In genomic region chr5:20968963-20969362, GRCm38 (mm10) we compare ENCODE assay signal across 9 mouse cellular contexts. TPM values are rescaled to one million over a fixed set of nuclear protein-coding genes. Genes with fewer than 3 reads are reported as not detected.
DNase-seq lines count a peak whose midpoint lies in the region; ATAC-seq and TF ChIP-seq lines count a peak whose summit lies in the region.
"Had no signal": no experiment of that assay in that cellular context is flagged by ENCODE, and none has a peak within 500 bp of the region (broad histone marks: within the 10 kb centered on the region; RNA-seq: fewer than 3 reads in every experiment).

No protein-coding gene starts in this region.

- intact Hi-C loops in heart, adult 2 months (cut with DNase I) = loop anchor here (1.0 to 10.0 kb wide), 2 partner anchors 56 to 174 kb away; no protein-coding TSS in a partner anchor
- intact Hi-C loops in gastrocnemius, postnatal 14 days (cut with DNase I; ENCODE audit: low total_unique reads) = loop anchor here (2.0 to 10.0 kb wide), 2 partner anchors 54 to 76 kb away; no protein-coding TSS in a partner anchor

- H3K9me3 ChIP-seq in heart, embryonic 12.5 days (replicated peaks) = no peaks in the 10 kb centered on the region
- peaks cover 2% of the 10 kb centered on the region for H3K9me3 ChIP-seq in CH12.LX (replicated peaks; ENCODE audit: low read length)
- H3K9me3 ChIP-seq: stomach, embryonic 15.5 days had no signal

- no peak overlapping the region for H3K4me2 ChIP-seq in heart, embryonic 12.5 days
- 0 out of 2 replicates have a peak overlapping the region, but pooled peaks have one; percentile 5 for H3K4me2 ChIP-seq in CH12.LX (ENCODE audit: insufficient read depth, low read depth, poor library complexity, severe bottlenecking)
- H3K4me2 ChIP-seq: stomach, embryonic 15.5 days had no signal

- H3K36me3 ChIP-seq in heart, adult 2 months (ENCODE audit: control insufficient read depth, insufficient read depth, low read length) = no peaks in the 10 kb centered on the region
- H3K36me3 ChIP-seq in heart, embryonic 12.5 days = no peaks in the 10 kb centered on the region
- peaks cover 0 to 6% of the 10 kb centered on the region in 2 experiments for H3K36me3 ChIP-seq in CH12.LX (replicated peaks in 1 of 2; ENCODE audit: control insufficient read depth in 1 of 2, insufficient read depth in 1 of 2, low read length in 1 of 2)
- H3K36me3 ChIP-seq in thymus, adult 2 months (ENCODE audit: control insufficient read depth, insufficient read depth, low read length) = no peaks in the 10 kb centered on the region
- H3K36me3 ChIP-seq: stomach, embryonic 15.5 days had no signal

- no peaks in the 10 kb centered on the region for H3K79me2 ChIP-seq in heart, adult 2 months (replicated peaks; ENCODE audit: control insufficient read depth, insufficient read depth, low read length)
- no peaks in the 10 kb centered on the region for H3K79me2 ChIP-seq in CH12.LX (replicated peaks; ENCODE audit: control insufficient read depth, extremely low read depth, insufficient read depth, poor library complexity, severe bottlenecking)

- TF ChIP-seq CTCF in heart, adult 2 months (IDR thresholded peaks at IDR 0.05) = peak; percentile 70
- peak; percentile 33 to 79 for TF ChIP-seq CTCF in CH12.LX (conservative IDR thresholded peaks at IDR 0.05 in 1 of 2, IDR thresholded peaks at IDR 0.05 in 1 of 2; ENCODE audit: low read depth in 2 of 2, low read length in 2 of 2)
- peak; percentile 59 for TF ChIP-seq CTCF in bone marrow, adult 2 months (IDR thresholded peaks at IDR 0.05; ENCODE audit: control insufficient read depth, insufficient read depth, low read length)
- TF ChIP-seq CTCF in thymus, adult 2 months (IDR thresholded peaks at IDR 0.05; ENCODE audit: borderline replicate concordance, control insufficient read depth, extremely low read depth, insufficient read depth, low read length, poor library complexity) = 0 out of 2 replicates have a peak, but pooled peaks have one; percentile 7

- 58% methylated on average over 9 of the region's 9 CpGs for WGBS in heart, adult 2 months
- WGBS in heart, embryonic 12.5 days = 52% methylated on average over 9 of the region's 9 CpGs
- 42% methylated on average over 9 of the region's 9 CpGs for WGBS in bone marrow, adult 2 months
- WGBS in thymus, adult 2 months = 42% methylated on average over 9 of the region's 9 CpGs

- in situ Hi-C loops in CH12.LX (cut with MboI; ENCODE audit: low pct_ligation_motif_present, low pct_unique_long_range_greater_than_20kb, low sequenced_read_pairs) = loop anchor here (10.0 to 25.0 kb wide), 2 partner anchors 54 to 182 kb away; no protein-coding TSS in a partner anchor

- no peak overlapping the region for H3K4me3 ChIP-seq in heart, adult 2 months
- no peak overlapping the region for H3K4me3 ChIP-seq in heart, embryonic 12.5 days
- H3K4me3 ChIP-seq in CH12.LX (replicated peaks in 1 of 3; ENCODE audit: low read depth in 2 of 3, low read length in 2 of 3, poor library complexity in 1 of 3) = peak overlapping the region in 2 of 3 experiments; percentile 34 to 48
- no peak overlapping the region for H3K4me3 ChIP-seq in bone marrow, adult 2 months (replicated peaks; ENCODE audit: control insufficient read depth, low read depth, low read length)
- H3K4me3 ChIP-seq in thymus, adult 2 months (ENCODE audit: control insufficient read depth, insufficient read depth, low read length) = no peak overlapping the region
- H3K4me3 ChIP-seq: stomach, embryonic 15.5 days had no signal

- H3K27me3 ChIP-seq in heart, adult 2 months (ENCODE audit: control insufficient read depth, insufficient read depth, low read length) = no peaks in the 10 kb centered on the region
- no peaks in the 10 kb centered on the region for H3K27me3 ChIP-seq in heart, embryonic 12.5 days (replicated peaks)
- no peaks in the 10 kb centered on the region for H3K27me3 ChIP-seq in CH12.LX (replicated peaks)
- H3K27me3 ChIP-seq in thymus, adult 2 months (ENCODE audit: control insufficient read depth, insufficient read depth, low read length) = no peaks in the 10 kb centered on the region
- H3K27me3 ChIP-seq: stomach, embryonic 15.5 days had no signal

- dilution Hi-C loops in CH12.LX (cut with MboI; ENCODE audit: extremely low pct_ligation_motif_present, extremely low pct_unique_long_range_greater_than_20kb, low sequenced_read_pairs) = no loop called here

- H3K27ac ChIP-seq in heart, adult 2 months = no peak overlapping the region
- H3K27ac ChIP-seq in heart, embryonic 12.5 days (ENCODE audit: poor library complexity, severe bottlenecking) = no peak overlapping the region
- 0 out of 2 replicates have a peak overlapping the region, but pooled peaks have one; percentile 27 for H3K27ac ChIP-seq in CH12.LX (ENCODE audit: insufficient read depth, low read depth)
- no peak overlapping the region for H3K27ac ChIP-seq in bone marrow, adult 2 months (ENCODE audit: control insufficient read depth, insufficient read depth, low read depth, low read length, poor library complexity)
- no peak overlapping the region for H3K27ac ChIP-seq in thymus, adult 2 months (ENCODE audit: control insufficient read depth, insufficient read depth, low read length)
- H3K27ac ChIP-seq: stomach, embryonic 15.5 days had no signal

- H3K9ac ChIP-seq in heart, adult 2 months (ENCODE audit: low read depth, low read length) = no peak overlapping the region
- H3K9ac ChIP-seq in heart, embryonic 12.5 days = no peak overlapping the region
- H3K9ac ChIP-seq in CH12.LX (ENCODE audit: insufficient read depth, low read depth) = no peak overlapping the region
- H3K9ac ChIP-seq: stomach, embryonic 15.5 days had no signal

- peak; percentile 88 for TF ChIP-seq RAD21 in CH12.LX (IDR thresholded peaks at IDR 0.05; ENCODE audit: low read depth, low read length)

- no peak for ATAC-seq in heart, embryonic 12.5 days (ENCODE audit: insufficient number of reproducible peaks, low FRiP score)
- peak; percentile 55 for ATAC-seq in megakaryocyte-erythroid progenitor cell, adult 5-6 weeks (replicated peaks; ENCODE audit: low FRiP score, low TSS enrichment, poor library complexity, severe bottlenecking)

- peak; percentile 54 to 69 for DNase-seq in heart, adult 2 months
- peak; percentile 90 for DNase-seq in CH12.LX (ENCODE audit: extremely low read depth)
- peak; percentile 23 for DNase-seq in gastrocnemius, postnatal 14 days
- DNase-seq in layer of hippocampus, postnatal 36 days = peak; percentile 23 to 29
- DNase-seq in thymus, adult 2 months = peak; percentile 72

- no peak for TF ChIP-seq POLR2A in heart, adult 2 months (IDR thresholded peaks at IDR 0.05; ENCODE audit: insufficient read depth, low read depth, low read length)
- no peak for TF ChIP-seq POLR2A in CH12.LX (IDR thresholded peaks at IDR 0.05; ENCODE audit: low read depth, low read length)
- TF ChIP-seq POLR2A in bone marrow, adult 2 months (IDR thresholded peaks at IDR 0.05; ENCODE audit: borderline replicate concordance, control insufficient read depth, low read depth, low read length) = no peak
- no peak for TF ChIP-seq POLR2A in thymus, adult 2 months (IDR thresholded peaks at IDR 0.05; ENCODE audit: control insufficient read depth, extremely low read depth, insufficient read depth, low read length, poor library complexity)

- no peak for TF ChIP-seq EP300 in heart, adult 2 months (IDR thresholded peaks at IDR 0.05; ENCODE audit: insufficient read depth, low read depth, low read length)
- TF ChIP-seq EP300 in CH12.LX (IDR thresholded peaks at IDR 0.05; ENCODE audit: low read length) = no peak

- H3K4me1 ChIP-seq in heart, adult 2 months (ENCODE audit: control insufficient read depth, insufficient read depth, low read length) = peaks cover 2% of the 10 kb centered on the region; the same call in 1 of the 2 replicates
- H3K4me1 ChIP-seq in heart, embryonic 12.5 days (replicated peaks) = peaks cover 8% of the 10 kb centered on the region; the same call in 1 of the 2 replicates
- H3K4me1 ChIP-seq in CH12.LX (ENCODE audit: control insufficient read depth in 1 of 2, insufficient read depth in 2 of 2) = peaks cover 7 to 35% of the 10 kb centered on the region in 2 experiments
- H3K4me1 ChIP-seq in bone marrow, adult 2 months (ENCODE audit: control insufficient read depth, insufficient read depth, low read length) = peaks cover 2% of the 10 kb centered on the region
- H3K4me1 ChIP-seq in thymus, adult 2 months (replicated peaks; ENCODE audit: control insufficient read depth, insufficient read depth, low read length) = peaks cover 6% of the 10 kb centered on the region
- H3K4me1 ChIP-seq: stomach, embryonic 15.5 days had no signal

TF ChIP-seq in CH12.LX, 34 proteins besides CTCF, POLR2A, EP300 and RAD21:
- TF ChIP-seq SMC3 (IDR thresholded peaks at IDR 0.05; ENCODE audit: low read depth, low read length) (peak; percentile 77), ZC3H11A (IDR thresholded peaks at IDR 0.05; ENCODE audit: low read depth, low read length) (peak; percentile 11; the same call in 1 of the 2 replicates), ZMIZ1 (IDR thresholded peaks at IDR 0.05; ENCODE audit: low read depth, low read length) (no peak), NRF1 (IDR thresholded peaks at IDR 0.05; ENCODE audit: low read depth, low read length) (no peak), MXI1 (IDR thresholded peaks at IDR 0.05; ENCODE audit: low read depth, low read length) (no peak), ELF1 (IDR thresholded peaks at IDR 0.05; ENCODE audit: low read depth, low read length) (no peak), MAFK (IDR thresholded peaks at IDR 0.05; ENCODE audit: insufficient replicate concordance, low read length) (peak; percentile 71; the same call in 1 of the 2 replicates), USF2 (conservative IDR thresholded peaks at IDR 0.05; ENCODE audit: low read depth, low read length) (no peak)

RNA-seq across cellular contexts. Expression of gene Rsbn1l, which starts 12.8 kb away (rescaled TPM):
- total RNA-seq in heart, adult 2 months (2021) = 10 to 100 TPM; 11.5 to 15.1 TPM
- polyA plus RNA-seq in heart, adult 2 months (2012; rRNA removed) = 3.7 and 8.4 TPM in 2 replicates
- polyA plus RNA-seq in heart, embryonic 12.5 days (2016; fragmentation: Nextera tagmentation; extraction: Ambion mirVana) = 5.4 and 7.1 TPM in 2 replicates
- total RNA-seq in CH12.LX (2012; rRNA removed) (8.1 and 8.3 TPM in 2 replicates), CH12.LX (2014; rRNA removed) (17.0 TPM in 2 replicates)
- polyA plus RNA-seq in CH12.LX (2012; ENCODE audit: insufficient read length, low read depth) = 20.2 and 22.3 TPM in 2 replicates
- 13.8 and 18.7 TPM in 2 replicates for polyA plus RNA-seq in bone marrow, adult 2 months (2011; ENCODE audit: insufficient read depth, insufficient read length, low replicate concordance, missing spikeins)
- total RNA-seq in gastrocnemius, postnatal 14 days (2021) = 1 to 10 TPM; 6.8 to 7.2 TPM
- total RNA-seq in layer of hippocampus, postnatal 36 days (2021) = 10 to 100 TPM; 19.9 to 21.1 TPM
- total RNA-seq in megakaryocyte-erythroid progenitor cell, adult 5-6 weeks (2014; fragmentation: Nextera tagmentation) = 30.6 and 43.0 TPM in 2 replicates
- total RNA-seq in megakaryocyte-erythroid progenitor cell, adult 5-6 weeks (2017) = 26.7 and 33.0 TPM in 2 replicates
- 15.0 and 17.6 TPM in 2 replicates for polyA plus RNA-seq in thymus, adult 2 months (2012; rRNA removed)

Comparison
In these comparisons a context has a peak if more than half of its experiments do, and no peak if none do; other contexts are left out.
1. DNase-seq: peak in every context shown above with its lines; median percentile 90 in CH12.LX; 72 in thymus, adult 2 months; 62 in heart, adult 2 months; 26 in layer of hippocampus, postnatal 36 days; 23 in gastrocnemius, postnatal 14 days.
2. H3K4me3 ChIP-seq: peak in CH12.LX (2 of 3); none in heart, adult 2 months (single experiment), heart, embryonic 12.5 days (single experiment), bone marrow, adult 2 months (single experiment) and thymus, adult 2 months (single experiment).
3. CTCF ChIP-seq: peak in every context shown above with its lines; median percentile 70 in heart, adult 2 months; 59 in bone marrow, adult 2 months; 56 in CH12.LX; 7 in thymus, adult 2 months.